8 mouse cellular contexts compared by ENCODE assay signal in the genomic region with DNA sequence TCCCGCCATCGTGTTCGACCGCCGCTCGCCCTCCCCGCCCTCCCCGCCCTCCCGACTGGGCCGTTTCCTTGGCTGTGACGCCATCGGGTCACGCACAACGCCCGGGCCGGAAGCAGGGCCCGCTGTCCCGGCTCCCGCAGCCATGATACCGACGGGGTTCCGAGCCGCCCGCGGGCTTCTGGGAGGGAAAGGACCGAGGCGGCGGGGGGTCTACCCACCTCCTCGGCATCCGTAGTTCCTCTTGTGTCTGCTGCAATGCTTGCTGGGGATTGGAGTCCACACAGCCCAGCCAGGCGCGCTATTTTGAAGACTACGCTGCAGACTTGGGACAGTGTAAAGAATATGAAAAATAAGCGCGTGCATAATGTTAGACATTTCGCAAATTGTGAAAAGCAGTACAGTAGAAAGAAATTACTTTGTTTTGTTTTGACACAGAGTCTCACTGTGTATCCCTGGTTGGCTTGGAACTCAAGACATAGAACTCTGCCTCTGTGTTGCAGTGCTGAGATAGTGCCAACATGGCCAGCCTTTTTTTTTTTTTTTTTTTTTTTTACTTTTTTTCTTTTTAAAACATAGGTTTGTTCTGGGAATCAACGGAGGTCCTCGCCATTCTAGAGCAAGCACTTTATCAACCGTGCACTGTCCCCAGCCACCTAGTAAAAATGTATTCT. TPM values are rescaled to one million over a fixed set of nuclear protein-coding genes. Genes with fewer than 3 reads are reported as not detected.
A peak's percentile ranks its signal among the peaks of the same experiment; 100 is the strongest.
DNase-seq lines count a peak whose midpoint lies in the region; ATAC-seq lines count a peak whose summit lies in the region.

A gene (minus strand): TSS at position 182 of the 671 bp plus-strand sequence.

- peak; percentile 96 for ATAC-seq in hindbrain, embryonic 12.5 days (ENCODE audit: low FRiP score)

- 4% methylated on average over 39 of the region's 39 CpGs for WGBS in hindbrain, embryonic 12.5 days

- H3K9me3 ChIP-seq in hindbrain, embryonic 12.5 days (replicated peaks): no peaks in the 10 kb centered on the region

- peaks cover 19% of the 10 kb centered on the region for H3K36me3 ChIP-seq in hindbrain, embryonic 12.5 days

- H3K4me2 ChIP-seq in hindbrain, embryonic 12.5 days (replicated peaks): peak within 1 kb of the TSS; percentile 58

- H3K4me1 ChIP-seq in hindbrain, embryonic 12.5 days: peaks cover 21% of the 10 kb centered on the region

- H3K27ac ChIP-seq in hindbrain, embryonic 12.5 days: peak within 1 kb of the TSS; percentile 91

- DNase-seq in R1 (ENCODE audit: low read depth, low spot score): peak; percentile 95
- DNase-seq in cerebellum, postnatal 14 days: peak; percentile 98 to 99
- peak; percentile 92 to 93 for DNase-seq in frontal cortex, postnatal 14 days (ENCODE audit: low spot score in 2 of 2)
- DNase-seq in layer of hippocampus, postnatal 14 days (ENCODE audit: low spot score in 2 of 2): peak; percentile 88 to 96
- peak; percentile 96 for DNase-seq in lung, postnatal 10 days
- DNase-seq in ovary, postnatal 14 days (ENCODE audit: low spot score): peak; percentile 83
- DNase-seq in thymus, postnatal 14 days: peak; percentile 94

- H3K4me3 ChIP-seq in hindbrain, embryonic 12.5 days: peak within 1 kb of the TSS; percentile 93

- peak within 1 kb of the TSS; percentile 94 for H3K9ac ChIP-seq in hindbrain, embryonic 12.5 days

- H3K27me3 ChIP-seq in hindbrain, embryonic 12.5 days: no peaks in the 10 kb centered on the region

RNA-seq across cellular contexts. Expression of the gene that starts here (rescaled TPM):
- polyA plus RNA-seq in hindbrain, embryonic 12.5 days (2016; fragmentation: Nextera tagmentation; extraction: Ambion mirVana): 23.2 TPM in 2 replicates
- 10 to 100 TPM; 33.9 to 37.1 TPM for total RNA-seq in layer of hippocampus, postnatal 14 days (2021)

Comparison
In these comparisons a context has a peak if more than half of its experiments do, and no peak if none do; other contexts are left out.
1. Peak in every context shown above with its lines: DNase-seq, ATAC-seq, H3K4me3 ChIP-seq and H3K27ac ChIP-seq.